Mouse (Mus musculus) limb, embryonic 15.5 days (tissue): Measurements from ENCODE around the gene Cstf3. TPM values are rescaled to one million over a fixed set of nuclear protein-coding genes. Genes with fewer than 3 reads are reported as not detected.
A peak's percentile ranks its signal among the peaks of the same experiment; 100 is the strongest.

Experiments
- ATAC-seq: fragments of 200-750 bp; cut with Nextera tagmentation; 2 replicates; pipeline ENCODE4 v1.8.0; 2017; ENCODE audit warnings: low read depth, moderate TSS enrichment; ENCODE audit not compliant: insufficient number of reproducible peaks, low FRiP score, low TSS enrichment
- H3K27ac ChIP-seq: fragments of 300-500 bp; sonication (generic); 2 replicates; pipeline ENCODE4 v1.5.1; 2015; ENCODE audit warnings: moderate library complexity, mild to moderate bottlenecking, inconsistent platforms
- H3K27me3 ChIP-seq: fragments of 300-500 bp; sonication (generic); 2 replicates; pipeline ENCODE4 v1.6.1; 2015; ENCODE audit warnings: inconsistent platforms
- H3K36me3 ChIP-seq: fragments of 300-500 bp; sonication (generic); 2 replicates; pipeline ENCODE4 v1.6.1; 2015; ENCODE audit warnings: inconsistent platforms
- H3K4me1 ChIP-seq: fragments of 300-500 bp; sonication (generic); 2 replicates; pipeline ENCODE4 v1.6.1; 2015; ENCODE audit warnings: inconsistent platforms
- H3K4me2 ChIP-seq: fragments of 300-500 bp; sonication (generic); 2 replicates; pipeline ENCODE4 v1.6.1; 2015; ENCODE audit warnings: mild to moderate bottlenecking, inconsistent platforms
- H3K4me3 ChIP-seq: fragments of 300-500 bp; sonication (generic); 2 replicates; pipeline ENCODE4 v1.5.1; 2015; ENCODE audit warnings: mild to moderate bottlenecking, inconsistent platforms
- H3K9ac ChIP-seq: fragments of 300-500 bp; sonication (generic); 2 replicates; pipeline ENCODE4 v1.6.1; 2015; ENCODE audit warnings: inconsistent platforms
- H3K9me3 ChIP-seq: fragments of 300-500 bp; sonication (generic); 2 replicates; pipeline ENCODE4 v1.6.1; 2016; ENCODE audit warnings: inconsistent platforms
- WGBS: fragments of 180-500 bp; shearing (Covaris S2); methylation state at CpG from one replicate; pipeline ENCODE4 v1.1.7; 2015; 5-methylcytosine and 5-hydroxymethylcytosine counted together
- polyA plus RNA-seq: library from polyadenylated mRNA; unstranded; fragments of >200 nt; fragmentation: Nextera tagmentation; extraction: Ambion mirVana; gene quantifications from 2 replicates; pipeline ENCODE4 v1.2.1, GENCODE M21; 2015

Gene Cstf3
- polyA plus RNA-seq, 1 experiment from 2014 or later = 60.9 TPM

GRCm38 (mm10) chr2:104578836-104579604, 11.3 kb upstream of the Cstf3 start:
- Histone ChIP-seq H3K4me3 (no peak overlapping the region), H3K36me3 (no peaks in the 10 kb centered on the region), H3K27me3 (no peaks in the 10 kb centered on the region), H3K4me1 (no peaks in the 10 kb centered on the region), H3K9ac (no peak overlapping the region), H3K4me2 (no peak overlapping the region), H3K9me3 (no peaks in the 10 kb centered on the region), H3K27ac (no peak overlapping the region)
- WGBS = 72% methylated on average over 5 of the region's 5 CpGs
- peak; percentile 44; the same call in 1 of the 2 replicates for ATAC-seq

- no peak overlapping the region for H3K4me2 ChIP-seq
- no peaks in the 10 kb centered on the region for H3K4me1 ChIP-seq
- ATAC-seq = 0 out of 2 replicates have a peak, but pooled peaks have one; percentile 52
- H3K27me3 ChIP-seq = no peaks in the 10 kb centered on the region
- no peak overlapping the region for H3K4me3 ChIP-seq
- H3K9ac ChIP-seq = no peak overlapping the region
- H3K36me3 ChIP-seq = no peaks in the 10 kb centered on the region
- H3K27ac ChIP-seq = no peak overlapping the region
- 79% methylated on average over 7 of the region's 7 CpGs for WGBS
- no peaks in the 10 kb centered on the region for H3K9me3 ChIP-seq
These were observed 10.4 kb upstream of the Cstf3 start for GRCm38 (mm10) chr2:104579784-104580446.

- Histone ChIP-seq H3K27me3 (no peaks in the 10 kb centered on the region), H3K4me2 (no peak overlapping the region), H3K9me3 (no peaks in the 10 kb centered on the region), H3K27ac (no peak overlapping the region), H3K9ac (no peak overlapping the region), H3K4me1 (no peaks in the 10 kb centered on the region), H3K4me3 (no peak overlapping the region), H3K36me3 (no peaks in the 10 kb centered on the region)
- no peak for ATAC-seq
- WGBS = 77% methylated on average over 9 of the region's 9 CpGs
These were observed 8.9 kb upstream of the Cstf3 start for GRCm38 (mm10) chr2:104581281-104581879.

- ATAC-seq = no peak
- H3K4me1 ChIP-seq = no peaks in the 10 kb centered on the region
- H3K4me2 ChIP-seq = no peak overlapping the region
- H3K27me3 ChIP-seq = no peaks in the 10 kb centered on the region
- no peak overlapping the region for H3K27ac ChIP-seq
- no peak overlapping the region for H3K9ac ChIP-seq
- H3K4me3 ChIP-seq = no peak overlapping the region
- H3K9me3 ChIP-seq = no peaks in the 10 kb centered on the region
- no peaks in the 10 kb centered on the region for H3K36me3 ChIP-seq
- 76% methylated on average over 6 of the region's 6 CpGs for WGBS
These were observed 7.3 kb upstream of the Cstf3 start for GRCm38 (mm10) chr2:104583032-104583431.

- ATAC-seq = no peak
- Histone ChIP-seq H3K4me3 (no peak overlapping the region), H3K4me1 (no peaks in the 10 kb centered on the region), H3K9me3 (no peaks in the 10 kb centered on the region), H3K27ac (no peak overlapping the region), H3K36me3 (no peaks in the 10 kb centered on the region), H3K4me2 (no peak overlapping the region), H3K9ac (no peak overlapping the region), H3K27me3 (no peaks in the 10 kb centered on the region)
- WGBS = 56% methylated on average over 7 of the region's 7 CpGs
These were observed 6.1 kb upstream of the Cstf3 start for GRCm38 (mm10) chr2:104584226-104584625.

GRCm38 (mm10) chr2:104585645-104586044, 4.7 kb upstream of the Cstf3 start:
- ATAC-seq = no peak
- no peak overlapping the region for H3K9ac ChIP-seq
- 40% methylated on average over 2 of the region's 2 CpGs for WGBS

GRCm38 (mm10) chr2:104588552-104588951, 1.8 kb upstream of the Cstf3 start:
- H3K27ac ChIP-seq = no peak overlapping the region
- no peak overlapping the region for H3K4me2 ChIP-seq
- H3K4me3 ChIP-seq = no peak overlapping the region
- H3K36me3 ChIP-seq = no peaks in the 10 kb centered on the region
- WGBS = 93% methylated on average over 5 of the region's 5 CpGs
- H3K27me3 ChIP-seq = no peaks in the 10 kb centered on the region
- peaks cover 6% of the 10 kb centered on the region for H3K4me1 ChIP-seq
- no peak for ATAC-seq
- H3K9ac ChIP-seq = no peak overlapping the region
- H3K9me3 ChIP-seq = no peaks in the 10 kb centered on the region

More at GRCm38 (mm10) chr2:104585645-104586044, 4.7 kb upstream of the Cstf3 start:
- H3K27me3 ChIP-seq = no peaks in the 10 kb centered on the region
- H3K4me2 ChIP-seq = no peak overlapping the region
- H3K4me3 ChIP-seq = no peak overlapping the region
- H3K36me3 ChIP-seq = no peaks in the 10 kb centered on the region
- no peak overlapping the region for H3K27ac ChIP-seq
- H3K4me1 ChIP-seq = no peaks in the 10 kb centered on the region
- H3K9me3 ChIP-seq = no peaks in the 10 kb centered on the region

- WGBS = 1% methylated on average over 19 of the region's 19 CpGs
- Histone ChIP-seq H3K27ac (peak overlapping the region; percentile 86), H3K36me3 (no peaks in the 10 kb centered on the region), H3K4me3 (peak overlapping the region; percentile 69), H3K4me2 (peak overlapping the region; percentile 50), H3K4me1 (peaks cover 9% of the 10 kb centered on the region), H3K9me3 (no peaks in the 10 kb centered on the region), H3K9ac (peak overlapping the region; percentile 60), H3K27me3 (no peaks in the 10 kb centered on the region)
- no peak for ATAC-seq
These were observed 450 bp downstream of the Cstf3 start for GRCm38 (mm10) chr2:104590829-104591117.

GRCm38 (mm10) chr2:104591141-104591540, 818 bp downstream of the Cstf3 start:
- Histone ChIP-seq H3K36me3 (no peaks in the 10 kb centered on the region), H3K27me3 (no peaks in the 10 kb centered on the region), H3K27ac (peak overlapping the region; percentile 86), H3K4me3 (peak overlapping the region; percentile 69), H3K4me2 (peak overlapping the region; percentile 50), H3K9me3 (no peaks in the 10 kb centered on the region), H3K9ac (peak overlapping the region; percentile 60), H3K4me1 (peaks cover 9% of the 10 kb centered on the region)
- ATAC-seq = no peak
- WGBS = 0% methylated on average over 6 of the region's 6 CpGs

- Histone ChIP-seq H3K4me1 (peaks cover 9% of the 10 kb centered on the region), H3K27ac (no peak overlapping the region), H3K9me3 (no peaks in the 10 kb centered on the region), H3K4me3 (no peak overlapping the region), H3K27me3 (no peaks in the 10 kb centered on the region), H3K4me2 (no peak overlapping the region), H3K9ac (no peak overlapping the region), H3K36me3 (no peaks in the 10 kb centered on the region)
- WGBS = 59% methylated on average over 1 of the region's 1 CpGs
- ATAC-seq = no peak
These were observed 4.7 kb downstream of the Cstf3 start for GRCm38 (mm10) chr2:104595063-104595462.

GRCm38 (mm10) chr2:104603431-104603830, 13.1 kb downstream of the Cstf3 start:
- Histone ChIP-seq H3K4me2 (no peak overlapping the region), H3K27ac (no peak overlapping the region), H3K36me3 (no peaks in the 10 kb centered on the region), H3K4me3 (no peak overlapping the region), H3K27me3 (no peaks in the 10 kb centered on the region), H3K4me1 (no peaks in the 10 kb centered on the region), H3K9ac (no peak overlapping the region), H3K9me3 (no peaks in the 10 kb centered on the region)
- WGBS = 69% methylated on average over 1 of the region's 1 CpGs
- no peak for ATAC-seq

- no peak for ATAC-seq
- H3K9ac ChIP-seq = no peak overlapping the region
- WGBS = 55% methylated on average over 5 of the region's 5 CpGs
- no peak overlapping the region for H3K4me2 ChIP-seq
- no peaks in the 10 kb centered on the region for H3K27me3 ChIP-seq
- no peaks in the 10 kb centered on the region for H3K9me3 ChIP-seq
- no peaks in the 10 kb centered on the region for H3K4me1 ChIP-seq
- no peak overlapping the region for H3K4me3 ChIP-seq
- no peak overlapping the region for H3K27ac ChIP-seq
- peaks cover 2% of the 10 kb centered on the region; the same call in 1 of the 2 replicates for H3K36me3 ChIP-seq
These were observed 14.4 kb downstream of the Cstf3 start for GRCm38 (mm10) chr2:104604718-104605117.
